Mouse (Mus musculus) liver, postnatal 0 days (tissue): ENCODE results near the gene Bysl.

Experiments
- CTCF ChIP-seq: sonication (generic); IDR thresholded peaks from 2 replicates; pipeline ENCODE4 v1.5.1; 2016; ENCODE audit warnings: antibody characterized with exemption, low read depth
- EP300 ChIP-seq: IDR thresholded peaks from 2 replicates; pipeline ENCODE4 v1.6.1; 2016; ENCODE audit warnings: antibody characterized with exemption, low read depth, mild to moderate bottlenecking

- no peak for TF ChIP-seq CTCF
- no peak for TF ChIP-seq EP300
These were observed 13.8 kb upstream of the Bysl start for GRCm38 (mm10) chr17:47625088-47625487.
